Mouse (Mus musculus) right cerebral cortex, postnatal 14 days (tissue): ENCODE measurements around the gene Tmc5.

Source experiments
- DNase-seq: peaks from one replicate; pipeline ENCODE4 v3.0.0; 2022

Gene Tmc5

GRCm38 (mm10) chr7:118611185-118611749 is 14.2 kb downstream of the Tmc5 start:
- no peak for DNase-seq

- no peak for DNase-seq
Measured at GRCm38 (mm10) chr7:118611933-118612332, 14.8 kb downstream of the Tmc5 start.

DNA sequence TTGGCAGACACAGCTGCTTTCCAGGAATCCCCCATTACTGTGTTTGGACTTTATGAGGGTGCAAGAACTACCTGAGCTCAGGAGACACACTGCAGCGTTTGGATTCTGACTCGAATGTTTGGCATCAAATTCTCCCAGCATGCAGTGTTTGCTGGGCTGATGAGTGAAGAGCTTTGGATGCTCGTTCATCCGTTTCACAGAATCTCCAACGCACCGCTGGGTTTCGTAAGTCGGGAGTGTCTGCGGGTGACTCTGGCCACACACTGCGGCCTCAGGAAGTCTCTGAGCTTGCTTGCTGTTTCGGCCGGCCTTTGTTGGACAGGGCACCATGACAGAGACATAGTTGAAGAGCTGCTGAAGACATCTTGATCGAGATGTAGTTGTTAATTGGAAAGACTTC is 17.0 kb downstream of the Tmc5 start:
- DNase-seq, result no peak

- no peak for DNase-seq
Measured at GRCm38 (mm10) chr7:118618104-118618503, 21.0 kb downstream of the Tmc5 start.

GRCm38 (mm10) chr7:118620243-118620906 is 23.3 kb downstream of the Tmc5 start:
- no peak for DNase-seq

DNA sequence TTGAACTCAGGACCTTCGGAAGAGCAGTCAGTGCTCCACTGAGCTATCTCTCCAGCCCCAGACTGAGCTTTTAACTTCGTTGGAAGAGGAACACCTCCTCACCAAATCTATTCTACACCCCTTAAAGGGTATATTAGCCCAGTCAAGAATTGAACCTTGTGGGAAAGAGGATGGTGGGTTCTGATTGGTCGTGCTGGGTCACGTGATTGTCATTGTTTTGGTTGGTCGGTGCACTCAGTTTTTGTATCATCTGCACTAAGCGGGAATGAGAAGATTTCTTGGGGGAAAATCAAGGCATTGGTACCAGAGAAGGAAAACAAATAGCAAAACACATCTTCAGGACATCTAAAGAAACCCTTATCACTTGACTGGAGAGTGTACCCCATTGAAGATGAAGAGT is 24.0 kb downstream of the Tmc5 start:
- DNase-seq, result no peak

DNA sequence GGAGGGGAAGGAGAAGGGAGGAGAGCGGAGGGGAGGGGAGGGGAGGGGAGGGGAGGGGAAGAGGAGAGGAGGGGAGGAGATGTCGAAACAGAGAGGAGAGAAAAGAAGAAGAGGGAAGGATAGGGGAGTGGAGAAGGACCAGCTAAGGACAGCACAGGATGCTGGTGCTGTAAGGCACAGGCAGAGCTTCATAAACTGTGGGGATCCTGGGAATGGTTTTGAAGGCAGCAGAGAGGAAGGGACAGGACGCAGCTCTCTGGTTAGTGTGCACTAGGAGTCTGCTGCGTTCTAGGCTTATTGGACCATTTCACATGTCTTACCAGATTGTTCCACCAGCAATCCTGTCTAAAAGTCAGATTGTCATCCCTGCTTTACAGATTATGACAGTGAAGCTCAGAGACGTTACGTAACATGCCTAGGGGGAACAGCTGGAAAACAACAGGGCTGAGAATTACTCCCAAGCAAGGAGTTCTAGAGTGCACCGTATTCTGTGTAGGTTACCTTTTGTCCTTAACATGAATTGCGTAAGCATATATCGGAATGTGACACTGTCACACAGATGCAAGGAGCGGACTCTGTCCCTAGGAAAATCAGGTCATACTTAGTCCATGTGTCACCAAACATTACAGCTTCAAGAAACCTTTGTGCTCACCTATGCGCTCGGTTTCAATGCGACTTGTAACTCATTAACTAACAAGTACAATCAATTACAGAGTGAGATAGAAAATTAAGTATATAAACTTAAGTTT is 30.6 kb downstream of the Tmc5 start:
- DNase-seq, result no peak

- DNase-seq, result no peak
Measured at GRCm38 (mm10) chr7:118633094-118633493, 36.0 kb downstream of the Tmc5 start.

DNA sequence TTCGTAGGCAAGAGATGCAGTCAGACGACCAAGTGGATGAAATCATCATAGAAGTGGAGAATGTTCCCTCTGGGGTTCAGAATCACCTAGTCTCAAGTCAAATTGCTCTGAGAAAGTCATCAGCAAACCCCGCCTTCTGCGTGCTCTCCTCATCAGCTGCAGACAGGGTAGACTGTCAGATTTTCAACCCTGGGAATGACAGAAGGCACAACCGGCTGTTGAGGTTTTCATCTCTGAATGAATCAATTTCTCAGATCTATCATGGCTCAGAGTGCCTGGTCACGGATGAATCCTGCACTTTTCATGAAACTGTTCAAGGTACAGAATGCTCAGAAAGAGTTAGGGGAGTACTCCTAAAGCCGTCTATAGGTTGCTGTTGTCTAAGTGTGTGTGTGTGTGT is 36.9 kb downstream of the Tmc5 start:
- no peak for DNase-seq

- no peak for DNase-seq
Measured at GRCm38 (mm10) chr7:118637466-118637865, 40.4 kb downstream of the Tmc5 start.

- DNase-seq, result no peak
Measured at GRCm38 (mm10) chr7:118646237-118646636, 49.1 kb downstream of the Tmc5 start.

- peak; percentile 7 for DNase-seq
Measured at GRCm38 (mm10) chr7:118649328-118649727, 52.2 kb downstream of the Tmc5 start.

GRCm38 (mm10) chr7:118650119-118650518 is 53.0 kb downstream of the Tmc5 start:
- no peak for DNase-seq

GRCm38 (mm10) chr7:118650891-118651290 is 53.8 kb downstream of the Tmc5 start:
- no peak for DNase-seq

DNA sequence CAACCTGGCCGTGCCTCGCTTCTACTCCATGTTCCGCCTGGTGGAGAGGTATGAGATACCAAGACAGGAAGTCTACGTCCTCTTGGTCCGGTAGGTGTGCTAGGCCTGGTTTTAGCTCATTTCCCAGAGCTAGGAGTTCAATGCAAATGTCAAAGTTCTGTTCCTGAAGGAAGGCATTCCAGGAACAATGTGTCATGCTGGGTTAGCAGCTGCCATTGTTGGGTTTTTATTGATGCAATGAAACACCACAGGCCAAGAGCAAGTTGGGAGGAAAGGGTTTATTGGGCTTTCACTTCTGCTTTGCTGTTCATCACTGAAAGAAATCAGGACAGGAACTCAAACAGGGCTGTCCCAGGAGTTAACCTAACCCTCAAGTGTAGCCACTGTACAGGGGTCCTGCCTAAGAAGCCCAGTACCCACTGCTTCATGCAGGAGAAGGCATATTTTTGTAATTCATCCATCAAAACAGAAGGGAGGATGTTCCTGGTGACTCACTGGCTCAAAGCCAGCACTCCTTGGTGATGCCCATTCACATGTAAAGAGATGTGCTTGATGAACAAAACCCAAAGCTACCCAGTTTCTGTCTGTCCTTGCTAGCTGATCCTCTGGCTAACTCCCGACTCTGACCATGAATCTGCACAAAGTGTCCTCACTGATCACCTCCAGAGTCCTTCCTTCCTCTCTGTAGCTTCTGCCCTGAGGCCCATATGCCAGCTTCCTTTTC is 55.6 kb downstream of the Tmc5 start:
- peak; percentile 12 for DNase-seq

- no peak for DNase-seq
Measured at GRCm38 (mm10) chr7:118656730-118657129, 59.6 kb downstream of the Tmc5 start.

GRCm38 (mm10) chr7:118667773-118668172 is 70.7 kb downstream of the Tmc5 start:
- DNase-seq, result no peak

- no peak for DNase-seq
Measured at GRCm38 (mm10) chr7:118670142-118670541, 73.0 kb downstream of the Tmc5 start.

- no peak for DNase-seq
Measured at GRCm38 (mm10) chr7:118676826-118677225, 79.7 kb downstream of the Tmc5 start.

- peak; percentile 92 for DNase-seq
Measured at GRCm38 (mm10) chr7:118688199-118688598, 91.1 kb downstream of the Tmc5 start.

- DNase-seq, result no peak
Measured at GRCm38 (mm10) chr7:118689088-118689487, 92.0 kb downstream of the Tmc5 start.

DNA sequence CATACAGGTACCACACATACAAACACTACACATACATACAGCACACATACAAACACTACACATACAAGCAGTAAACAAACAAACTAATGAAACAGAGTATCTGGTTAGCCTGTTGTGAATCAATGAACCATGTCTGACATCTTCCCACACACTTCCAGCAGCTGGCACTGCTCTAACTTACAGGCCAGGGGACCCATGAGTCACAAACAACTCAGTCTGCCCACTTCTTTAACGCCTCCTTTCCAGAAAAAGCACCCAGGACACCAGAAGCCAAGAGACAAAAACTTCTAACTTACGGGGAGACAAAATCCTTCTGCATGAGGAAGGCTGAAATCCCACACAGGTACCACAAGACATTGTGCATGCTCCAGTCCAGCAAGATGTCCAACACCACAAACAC is 94.2 kb downstream of the Tmc5 start:
- no peak for DNase-seq

DNA sequence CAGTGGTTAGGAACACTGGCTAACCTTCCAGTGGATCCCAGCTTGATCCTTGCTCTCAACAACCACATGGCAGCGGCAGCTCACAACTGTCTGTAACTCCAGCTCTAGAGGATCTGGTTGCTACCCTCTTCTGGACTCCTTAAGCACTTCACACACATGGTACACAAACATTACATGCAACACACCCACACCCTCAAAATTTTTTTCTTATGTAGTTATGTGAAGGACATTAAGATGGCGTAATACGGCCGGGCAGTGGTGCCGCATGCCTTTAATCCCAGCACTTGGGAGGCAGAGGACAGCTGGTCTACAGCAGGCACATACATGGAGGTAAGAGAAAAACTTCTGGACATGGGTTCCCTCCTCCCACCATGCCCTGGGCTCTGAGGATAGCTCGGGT is 99.0 kb downstream of the Tmc5 start:
- DNase-seq, result no peak

DNA sequence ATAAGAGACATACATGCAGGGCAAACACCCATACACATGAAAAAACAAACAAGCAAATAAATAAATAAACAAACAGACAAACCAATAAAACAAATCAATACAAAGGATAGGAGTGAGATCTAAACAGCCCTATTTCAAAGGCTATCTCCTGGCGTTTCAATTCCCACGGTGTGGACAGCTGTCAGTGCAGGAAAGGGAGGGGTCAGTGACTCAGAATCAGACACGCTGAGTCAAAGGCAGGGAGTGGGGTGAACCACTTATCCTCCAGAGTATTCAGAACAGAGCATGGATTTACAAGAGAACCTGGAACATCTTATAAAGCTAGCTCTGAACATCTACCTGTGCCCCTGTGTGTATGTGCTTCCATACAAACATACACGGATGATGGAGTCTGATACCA is 100.1 kb downstream of the Tmc5 start:
- DNase-seq, result no peak
